Mouse (Mus musculus) hindbrain, embryonic 12.5 days (tissue): ENCODE results near the gene Pbdc1. TPM values are rescaled to one million over a fixed set of nuclear protein-coding genes. Genes with fewer than 3 reads are reported as not detected.
A peak's percentile ranks its signal among the peaks of the same experiment; 100 is the strongest.
"Not testable (repeated sequence)": the region's sequence is repeated elsewhere in the genome, so short reads cannot be mapped to it uniquely, and the experiment has no call there.

Experiments
- ATAC-seq: fragments of 200-750 bp; cut with Nextera tagmentation; 2 replicates; pipeline ENCODE4 v1.8.0; 2017; ENCODE audit warnings: moderate TSS enrichment; ENCODE audit not compliant: low FRiP score
- H3K27ac ChIP-seq: fragments of 300-500 bp; sonication (generic); 2 replicates; pipeline ENCODE4 v1.5.1; 2016; ENCODE audit warnings: mild to moderate bottlenecking
- H3K27me3 ChIP-seq: fragments of 300-500 bp; sonication (generic); 2 replicates; pipeline ENCODE4 v1.6.1; 2016; ENCODE audit warnings: mild to moderate bottlenecking
- H3K36me3 ChIP-seq: fragments of 300-500 bp; sonication (generic); 2 replicates; pipeline ENCODE4 v1.6.1; 2016; ENCODE audit warnings: mild to moderate bottlenecking
- H3K4me1 ChIP-seq: fragments of 300-500 bp; sonication (generic); 2 replicates; pipeline ENCODE4 v1.6.1; 2016
- H3K4me2 ChIP-seq: fragments of 300-500 bp; sonication (generic); replicated peaks from 2 replicates; pipeline ENCODE4 v1.6.1; 2016; ENCODE audit warnings: mild to moderate bottlenecking
- H3K4me3 ChIP-seq: fragments of 300-500 bp; sonication (generic); 2 replicates; pipeline ENCODE4 v1.5.1; 2016; ENCODE audit warnings: mild to moderate bottlenecking
- H3K9ac ChIP-seq: fragments of 300-500 bp; sonication (generic); 2 replicates; pipeline ENCODE4 v1.6.1; 2016; ENCODE audit warnings: mild to moderate bottlenecking, moderate library complexity
- H3K9me3 ChIP-seq: fragments of 300-500 bp; sonication (generic); replicated peaks from 2 replicates; pipeline ENCODE4 v1.6.1; 2016; ENCODE audit warnings: mild to moderate bottlenecking
- WGBS: fragments of 180-500 bp; shearing (Covaris S2); methylation state at CpG from one replicate; pipeline ENCODE4 v1.1.7; 2016; 5-methylcytosine and 5-hydroxymethylcytosine counted together
- polyA plus RNA-seq: library from polyadenylated mRNA; unstranded; fragments of >200 nt; fragmentation: Nextera tagmentation; extraction: Ambion mirVana; gene quantifications from 2 replicates; pipeline ENCODE4 v1.2.1, GENCODE M21; 2016

Gene Pbdc1
- 45.6 and 51.5 TPM in 2 replicates for polyA plus RNA-seq

DNA sequence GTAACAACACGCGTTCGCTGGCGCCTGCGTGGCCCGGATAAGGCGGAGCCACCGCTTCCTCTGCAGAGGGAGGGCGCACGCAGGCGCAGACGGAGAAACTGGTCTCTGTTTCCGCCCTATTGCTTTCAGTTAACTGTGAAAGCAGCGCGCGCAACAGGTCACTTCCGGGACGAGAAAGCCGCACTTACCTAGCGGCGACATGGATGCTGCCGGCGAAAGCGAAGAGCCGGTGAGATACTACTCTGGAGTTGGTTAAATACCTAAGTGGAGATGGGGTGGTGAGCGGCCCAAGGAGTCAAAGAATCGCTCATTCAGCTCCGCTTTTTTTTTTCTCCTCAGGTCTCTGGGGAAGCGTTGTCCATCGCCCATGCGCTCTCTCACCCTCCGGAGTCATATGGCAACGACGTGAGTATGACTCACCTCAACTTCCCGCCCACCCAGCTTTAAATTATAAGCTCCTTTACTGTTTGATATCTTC lies at the start of gene Pbdc1:
Gene Pbdc1, plus strand, starts transcription at position 142 of the 478 bp plus-strand sequence.
- peaks cover 5% of the 10 kb centered on the region for H3K4me1 ChIP-seq
- H3K27me3 ChIP-seq = no peaks in the 10 kb centered on the region
- H3K36me3 ChIP-seq = 0 out of 2 replicates have a peak, but pooled peaks cover 8% of the 10 kb centered on the region
- peak; percentile 99 for ATAC-seq
- peak within 1 kb of the TSS; percentile 62 for H3K4me2 ChIP-seq
- peak within 1 kb of the TSS; percentile 49 for H3K4me3 ChIP-seq
- H3K27ac ChIP-seq = no peak within 1 kb of the TSS
- 4% methylated on average over 35 of the region's 35 CpGs for WGBS
- H3K9me3 ChIP-seq = no peaks in the 10 kb centered on the region
- peak within 1 kb of the TSS; percentile 55 for H3K9ac ChIP-seq

DNA sequence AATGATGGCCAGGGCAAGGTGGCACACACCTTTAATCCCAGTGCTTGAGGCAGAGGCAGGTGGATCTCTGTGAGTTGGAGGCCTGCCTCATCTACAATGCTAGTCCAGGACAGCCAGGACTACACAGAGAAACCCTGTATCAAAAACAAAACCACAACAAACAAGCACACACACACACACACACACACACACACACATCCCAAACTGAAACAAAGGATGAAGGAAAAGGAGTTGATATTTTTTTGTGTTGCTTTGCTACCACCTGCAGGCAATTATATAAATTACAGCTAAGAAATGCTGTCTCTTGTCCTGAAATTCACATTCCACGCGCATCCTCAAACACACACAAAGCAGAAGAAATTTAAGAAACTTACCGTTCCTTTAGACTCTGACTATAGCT lies 41.9 kb upstream of the Pbdc1 start:
- H3K27me3 ChIP-seq = peaks cover 7% of the 10 kb centered on the region
- WGBS = 90% methylated on average over 3 of the region's 3 CpGs
- no peak overlapping the region for H3K4me2 ChIP-seq
- H3K27ac ChIP-seq = no peak overlapping the region
- no peak overlapping the region for H3K4me3 ChIP-seq
- no peak overlapping the region for H3K9ac ChIP-seq
- H3K36me3 ChIP-seq = peaks cover 7% of the 10 kb centered on the region; the same call in 1 of the 2 replicates
- ATAC-seq = no peak
- H3K9me3 ChIP-seq = no peaks in the 10 kb centered on the region
- H3K4me1 ChIP-seq = no peaks in the 10 kb centered on the region

DNA sequence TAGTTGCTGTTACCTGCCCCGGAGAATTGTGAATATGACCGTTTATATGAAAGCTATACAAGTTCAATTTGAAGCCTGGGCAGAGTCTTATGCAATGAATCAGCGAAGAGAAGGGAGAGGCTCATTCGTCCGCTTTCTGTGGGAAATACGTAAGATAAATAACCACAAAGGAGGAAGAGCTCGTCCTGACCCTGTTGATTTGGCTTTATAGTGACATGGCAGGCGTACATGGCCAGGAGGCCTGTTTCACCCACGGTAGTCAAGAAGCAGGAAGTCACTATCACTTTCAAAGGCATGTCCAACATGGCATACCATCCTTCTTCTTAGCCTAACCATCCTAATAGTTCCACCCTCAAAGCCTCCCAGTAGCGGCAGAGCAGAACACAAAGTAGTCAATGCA lies 15.3 kb upstream of the Pbdc1 start:
- Histone ChIP-seq H3K36me3 (peaks cover 68% of the 10 kb centered on the region), H3K4me1 (peaks cover 6% of the 10 kb centered on the region), H3K4me3 (no peak overlapping the region), H3K9me3 (no peaks in the 10 kb centered on the region), H3K9ac (no peak overlapping the region), H3K27me3 (no peaks in the 10 kb centered on the region), H3K4me2 (no peak overlapping the region), H3K27ac (no peak overlapping the region)
- no peak for ATAC-seq
- WGBS = 95% methylated on average over 10 of the region's 10 CpGs

DNA sequence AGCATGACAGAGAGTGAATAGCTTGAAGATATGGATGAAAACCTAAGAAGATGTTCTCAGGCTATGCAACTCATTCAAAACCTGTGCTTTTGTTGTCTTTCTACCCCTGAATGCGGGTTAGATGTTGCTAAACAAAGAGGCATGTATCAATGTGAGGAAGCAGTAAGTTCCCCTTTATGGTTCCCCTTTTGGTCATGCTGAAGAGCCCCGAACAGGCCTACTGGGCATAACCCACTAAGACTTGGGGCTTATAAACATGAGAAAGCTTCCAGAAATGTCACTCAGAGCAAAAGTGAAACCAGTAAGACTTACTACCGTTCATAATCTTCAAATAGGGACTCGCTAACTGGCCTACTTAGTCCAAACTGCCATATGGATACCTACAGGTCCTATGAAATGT lies 14.8 kb upstream of the Pbdc1 start:
- WGBS = 97% methylated on average over 4 of the region's 4 CpGs
- no peak overlapping the region for H3K4me2 ChIP-seq
- H3K4me1 ChIP-seq = peaks cover 6% of the 10 kb centered on the region
- no peaks in the 10 kb centered on the region for H3K27me3 ChIP-seq
- H3K36me3 ChIP-seq = peaks cover 63% of the 10 kb centered on the region
- ATAC-seq = no peak
- H3K4me3 ChIP-seq = no peak overlapping the region
- no peak overlapping the region for H3K27ac ChIP-seq
- no peaks in the 10 kb centered on the region for H3K9me3 ChIP-seq
- no peak overlapping the region for H3K9ac ChIP-seq

DNA sequence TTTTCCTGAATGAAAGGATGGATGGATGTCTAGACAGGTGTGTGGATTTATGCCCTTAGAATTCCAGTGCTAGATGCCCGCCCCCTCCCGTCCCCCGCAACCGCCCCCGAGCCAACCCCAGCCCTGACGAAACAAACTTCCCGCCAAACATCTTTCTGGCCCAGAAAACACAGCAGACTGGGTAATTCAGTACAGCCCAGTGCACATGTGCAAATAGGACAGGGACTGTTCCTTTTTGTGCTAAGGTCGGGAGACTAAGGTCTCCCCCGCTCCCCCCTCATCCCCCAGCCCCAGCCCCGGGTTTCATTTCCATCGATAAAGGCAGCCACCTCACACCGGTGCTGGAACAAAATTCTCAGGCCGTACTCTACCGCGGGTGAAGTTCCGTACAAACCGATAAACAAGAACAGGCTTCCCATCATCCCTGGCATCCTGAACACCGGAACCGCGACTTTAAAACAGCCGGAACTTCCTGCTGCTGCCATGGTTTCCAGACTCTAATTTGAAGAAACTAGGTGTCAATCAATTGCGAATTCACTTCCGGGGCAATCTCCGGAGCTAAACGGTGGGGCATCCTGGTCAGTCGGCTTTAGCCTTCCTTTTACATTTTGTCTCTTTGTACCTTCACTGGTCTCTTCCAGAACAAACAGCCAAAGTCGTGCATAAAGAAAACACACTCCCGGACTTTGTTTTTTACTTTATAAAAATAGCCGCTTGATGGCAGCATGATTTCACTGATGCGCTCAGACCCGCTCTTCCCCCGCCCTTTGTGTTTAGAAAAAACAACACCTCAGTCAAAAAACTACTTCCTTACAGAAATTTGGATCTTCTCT lies 9.7 kb upstream of the Pbdc1 start:
- no peaks in the 10 kb centered on the region for H3K9me3 ChIP-seq
- H3K36me3 ChIP-seq = peaks cover 26% of the 10 kb centered on the region
- H3K4me1 ChIP-seq = peaks cover 6% of the 10 kb centered on the region
- peak; percentile 92 for ATAC-seq
- peak overlapping the region; percentile 60 for H3K4me3 ChIP-seq
- H3K9ac ChIP-seq = peak overlapping the region; percentile 73
- H3K27ac ChIP-seq = peak overlapping the region; percentile 76
- peak overlapping the region; percentile 60 for H3K4me2 ChIP-seq
- H3K27me3 ChIP-seq = no peaks in the 10 kb centered on the region
- WGBS = 3% methylated on average over 32 of the region's 32 CpGs

DNA sequence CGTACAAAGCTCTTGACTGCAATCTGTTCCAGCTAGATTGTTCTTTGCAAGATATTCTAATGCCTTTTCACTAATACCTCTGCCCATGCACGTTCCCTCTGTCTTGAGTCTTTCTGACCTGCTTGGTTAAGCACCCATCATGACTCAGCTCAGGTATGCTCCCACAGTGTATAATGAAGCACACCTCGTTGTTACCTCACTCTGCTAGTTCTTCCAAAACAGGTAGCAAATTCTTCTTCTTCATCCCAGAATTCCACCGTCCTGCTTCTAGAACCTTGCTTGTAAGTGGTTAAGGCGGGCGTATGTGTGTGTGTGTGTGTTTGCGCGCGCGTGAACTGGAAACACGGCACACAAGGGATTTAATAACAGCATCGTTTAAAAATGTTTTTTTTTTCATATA lies 405 bp upstream of the Pbdc1 start:
- Histone ChIP-seq H3K27ac (no peak overlapping the region), H3K4me1 (peaks cover 5% of the 10 kb centered on the region), H3K4me3 (peak overlapping the region; percentile 49), H3K9me3 (no peaks in the 10 kb centered on the region), H3K27me3 (no peaks in the 10 kb centered on the region), H3K9ac (peak overlapping the region; percentile 53; the same call in 1 of the 2 replicates), H3K36me3 (0 out of 2 replicates have a peak, but pooled peaks cover 8% of the 10 kb centered on the region), H3K4me2 (peak overlapping the region; percentile 62)
- 4% methylated on average over 12 of the region's 12 CpGs for WGBS
- peak; percentile 75 for ATAC-seq

DNA sequence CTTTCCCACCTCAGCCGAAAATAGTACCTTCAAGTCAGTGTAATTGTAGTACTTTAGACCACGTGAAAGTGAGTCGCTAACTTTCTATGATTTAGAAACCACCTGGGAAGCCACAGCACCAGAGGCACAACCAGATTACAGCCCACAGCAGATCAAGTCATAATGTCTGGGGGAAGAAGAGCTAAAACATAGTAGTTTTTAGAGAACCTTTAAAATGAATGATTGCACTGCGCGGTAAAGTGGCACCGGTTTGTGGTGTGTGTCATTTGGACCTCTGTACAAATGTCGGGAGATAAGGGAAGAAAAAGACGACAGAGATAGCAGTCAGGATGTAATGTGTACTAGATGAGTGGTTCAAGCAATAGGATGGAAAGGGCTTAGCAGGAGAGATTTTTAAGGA lies 540 bp downstream of the Pbdc1 start:
- Histone ChIP-seq H3K36me3 (0 out of 2 replicates have a peak, but pooled peaks cover 8% of the 10 kb centered on the region), H3K4me2 (peak overlapping the region; percentile 62), H3K27me3 (no peaks in the 10 kb centered on the region), H3K9ac (peak overlapping the region; percentile 55), H3K27ac (no peak overlapping the region), H3K9me3 (no peaks in the 10 kb centered on the region), H3K4me1 (peaks cover 5% of the 10 kb centered on the region), H3K4me3 (peak overlapping the region; percentile 49)
- 13% methylated on average over 8 of the region's 8 CpGs for WGBS
- ATAC-seq = no peak

DNA sequence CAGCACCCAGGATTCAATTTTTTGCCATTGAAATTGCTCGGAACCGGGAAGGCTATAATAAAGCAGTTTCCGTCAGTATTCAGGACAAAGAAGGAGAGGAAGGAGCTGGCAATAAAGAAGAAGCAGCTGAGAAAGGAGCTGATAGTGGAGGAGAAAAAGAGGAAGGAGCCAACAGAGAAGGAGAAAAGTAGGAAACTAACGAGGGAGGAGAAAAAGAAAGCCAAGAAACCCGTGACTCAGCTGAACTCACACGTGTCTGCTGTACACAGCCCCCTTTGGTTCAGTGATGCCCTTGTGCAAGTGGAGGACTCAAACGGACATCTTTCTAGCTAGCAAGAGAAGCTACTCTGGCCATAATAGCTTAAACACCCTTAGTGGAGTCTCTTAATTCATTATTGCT lies 3.5 kb downstream of the Pbdc1 start:
- H3K27ac ChIP-seq, H3K4me3 ChIP-seq, H3K36me3 ChIP-seq, H3K4me2 ChIP-seq, ATAC-seq, H3K9me3 ChIP-seq, H3K4me1 ChIP-seq, H3K9ac ChIP-seq, H3K27me3 ChIP-seq: not testable (repeated sequence)
- 90% methylated on average over 7 of the region's 7 CpGs for WGBS

DNA sequence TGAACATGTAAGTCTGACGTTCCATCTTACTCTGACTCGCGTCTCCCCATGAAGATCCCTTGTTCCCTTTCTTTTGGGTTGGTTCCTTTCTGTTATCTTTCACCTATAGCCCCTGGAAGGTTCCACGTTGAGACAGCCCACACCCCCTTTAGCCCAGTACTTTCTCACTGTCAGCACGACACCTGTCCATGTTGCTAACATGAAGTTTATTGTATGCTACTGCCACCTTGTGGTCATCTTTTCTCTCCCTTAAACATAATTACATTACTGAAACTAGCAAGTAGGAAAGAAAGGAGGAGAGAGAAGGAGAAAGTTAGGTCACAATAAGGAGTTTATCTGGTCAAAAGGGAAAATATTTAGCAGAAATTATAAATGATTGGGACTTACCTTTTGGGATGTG lies 24.6 kb downstream of the Pbdc1 start:
- 0 out of 2 replicates have a peak, but pooled peaks cover 5% of the 10 kb centered on the region for H3K36me3 ChIP-seq
- no peak overlapping the region for H3K4me2 ChIP-seq
- peaks cover 2% of the 10 kb centered on the region; the same call in 1 of the 2 replicates for H3K27me3 ChIP-seq
- H3K9me3 ChIP-seq = no peaks in the 10 kb centered on the region
- H3K27ac ChIP-seq = no peak overlapping the region
- no peak overlapping the region for H3K4me3 ChIP-seq
- no peaks in the 10 kb centered on the region for H3K4me1 ChIP-seq
- WGBS = 47% methylated on average over 5 of the region's 5 CpGs
- no peak overlapping the region for H3K9ac ChIP-seq
- no peak for ATAC-seq

DNA sequence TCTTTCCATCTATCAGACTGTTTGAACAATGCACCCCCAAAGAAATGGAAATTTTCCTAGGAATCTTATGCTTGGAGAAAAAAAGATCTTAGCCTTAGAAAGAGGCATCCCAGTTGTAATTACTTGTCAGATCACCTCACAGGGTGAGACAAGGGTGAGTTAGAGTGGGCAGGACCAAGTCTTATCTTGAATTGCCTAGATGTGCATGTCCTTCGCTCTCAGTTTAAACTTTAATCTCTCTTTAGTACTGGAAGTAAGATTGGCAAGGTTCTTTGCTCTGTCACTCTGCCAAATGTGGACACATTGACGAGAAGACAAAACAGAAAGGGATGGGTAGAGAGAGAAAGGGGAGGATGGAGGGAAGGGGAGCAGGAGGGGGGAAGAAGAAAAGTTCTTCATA lies 35.4 kb downstream of the Pbdc1 start:
- Histone ChIP-seq H3K4me3 (no peak overlapping the region), H3K4me1 (no peaks in the 10 kb centered on the region), H3K27me3 (peaks cover 15% of the 10 kb centered on the region), H3K9ac (no peak overlapping the region), H3K9me3 (no peaks in the 10 kb centered on the region), H3K36me3 (no peaks in the 10 kb centered on the region), H3K4me2 (no peak overlapping the region), H3K27ac (no peak overlapping the region)
- no peak for ATAC-seq
- WGBS = 79% methylated on average over 2 of the region's 2 CpGs

DNA sequence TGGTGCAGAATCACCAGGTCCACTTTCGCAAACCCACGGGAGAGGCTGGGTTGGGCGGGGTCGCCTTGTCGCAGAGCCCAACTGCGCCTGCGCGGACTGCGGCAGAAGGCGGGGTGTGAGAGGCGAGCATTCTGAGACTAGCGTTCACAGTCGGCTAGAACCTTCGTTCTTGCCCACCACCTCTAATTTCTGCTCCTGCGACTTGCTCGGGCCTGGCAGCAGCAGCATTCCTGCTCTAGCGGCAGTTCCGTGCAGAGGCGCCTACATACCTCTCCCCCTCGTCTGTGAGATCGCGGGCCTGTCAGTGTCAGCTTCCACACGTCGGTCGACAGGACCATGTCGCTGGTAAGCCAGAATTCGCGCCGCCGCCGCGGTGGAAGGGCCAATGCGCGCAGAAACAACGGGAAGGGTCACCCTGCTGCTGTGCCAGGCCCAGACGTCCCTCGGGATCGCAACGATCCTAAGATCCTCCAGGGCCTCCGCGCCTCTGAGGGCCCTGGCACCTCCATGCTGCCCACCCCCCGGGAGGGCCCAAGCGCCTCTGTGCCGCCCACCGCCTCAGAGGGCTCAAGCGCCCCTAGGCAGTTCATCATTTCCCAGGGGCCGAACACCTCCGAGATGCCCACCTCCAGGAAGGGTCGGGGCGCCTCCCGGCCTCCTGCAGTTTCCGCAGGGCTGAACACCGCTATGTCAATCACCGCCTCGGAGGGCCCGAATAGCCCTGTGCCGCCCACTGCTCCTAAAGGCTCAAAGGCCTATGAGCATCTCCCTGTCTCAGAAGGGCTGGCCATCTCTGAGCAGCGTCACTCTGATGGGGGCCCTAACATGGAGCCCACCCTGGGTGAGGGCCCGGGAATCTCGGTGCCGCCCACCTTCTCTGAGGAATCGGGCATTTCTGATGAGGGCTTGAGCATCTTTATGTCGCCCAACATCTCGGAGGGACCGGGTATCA lies 41.0 kb downstream of the Pbdc1 start, which contains the start of gene Magee1:
Gene Magee1, plus strand, starts transcription at position 104 of the 952 bp plus-strand sequence.
- 0 out of 2 replicates have a peak, but pooled peaks cover 3% of the 10 kb centered on the region for H3K36me3 ChIP-seq
- H3K9ac ChIP-seq = peak within 1 kb of the TSS; percentile 76
- H3K27ac ChIP-seq = peak within 1 kb of the TSS; percentile 80
- 14% methylated on average over 61 of the region's 65 CpGs for WGBS
- peak within 1 kb of the TSS; percentile 60 for H3K4me2 ChIP-seq
- no peaks in the 10 kb centered on the region for H3K9me3 ChIP-seq
- peak; percentile 79 for ATAC-seq
- H3K4me3 ChIP-seq = peak within 1 kb of the TSS; percentile 55
- H3K27me3 ChIP-seq = peaks cover 46% of the 10 kb centered on the region
- H3K4me1 ChIP-seq = no peaks in the 10 kb centered on the region
